ENCODE assay signal across 8 mouse cellular contexts in the genomic region with DNA sequence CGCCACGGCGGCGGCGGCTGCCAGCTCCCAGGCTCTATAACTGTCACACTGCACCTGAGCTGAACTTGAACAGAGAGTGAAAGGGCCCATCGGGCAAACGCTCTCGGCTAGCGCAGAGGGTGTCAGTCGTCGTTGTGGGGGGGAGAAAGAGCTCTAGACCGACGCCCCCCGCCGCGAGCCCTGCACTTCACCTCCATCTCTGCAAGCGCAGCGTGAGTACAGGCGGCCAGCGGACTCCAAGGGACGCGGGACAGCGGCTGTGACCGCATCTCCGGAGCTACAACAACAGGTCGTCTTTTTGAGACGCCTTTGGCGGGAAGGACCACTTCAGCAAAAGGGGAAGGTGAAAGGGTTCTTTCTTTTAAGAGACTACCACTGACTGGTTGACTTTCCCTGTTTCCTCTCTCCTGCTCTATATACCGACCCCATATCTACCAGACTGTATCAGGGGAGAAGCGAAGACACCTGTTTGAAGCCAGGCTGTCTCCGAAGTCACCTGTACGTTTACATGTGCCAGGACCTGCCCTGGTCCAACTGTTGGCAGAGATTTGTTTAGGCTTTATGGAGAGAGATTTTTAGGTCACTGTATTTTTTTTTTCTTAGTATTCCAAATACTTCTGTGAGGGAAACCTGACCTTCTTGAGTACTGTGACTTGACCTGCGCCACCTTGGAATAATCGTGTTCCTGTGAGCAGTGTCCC. TPM values are rescaled to one million over a fixed set of nuclear protein-coding genes. Genes with fewer than 3 reads are reported as not detected.
DNase-seq lines count a peak whose midpoint lies in the region; ATAC-seq lines count a peak whose summit lies in the region.

A gene (plus strand): TSS at position 13 of the 701 bp plus-strand sequence.

- H3K4me2 ChIP-seq in kidney, embryonic 16.5 days (replicated peaks; ENCODE audit: low read depth, low read length): peak within 1 kb of the TSS; percentile 99
- H3K4me2 ChIP-seq in heart, embryonic 15.5 days: peak within 1 kb of the TSS; percentile 95
- H3K4me2 ChIP-seq in stomach, embryonic 15.5 days: peak within 1 kb of the TSS; percentile 98

- DNase-seq in kidney, adult 9 months: no peak
- DNase-seq in embryo, embryonic 10.5 days (ENCODE audit: low spot score): peak; percentile 50
- DNase-seq in limb, embryonic 10.5 days (ENCODE audit: low spot score): no peak
- no peak for DNase-seq in thymus, postnatal 4 days
- no peak for DNase-seq in spleen, postnatal 14 days (ENCODE audit: low spot score in 2 of 2)

- peaks cover 5% of the 10 kb centered on the region; the same call in 1 of the 2 replicates for H3K4me1 ChIP-seq in kidney, embryonic 16.5 days (ENCODE audit: insufficient read depth, low read length)
- peaks cover 6% of the 10 kb centered on the region; the same call in 1 of the 2 replicates for H3K4me1 ChIP-seq in heart, embryonic 15.5 days (replicated peaks)
- peaks cover 15% of the 10 kb centered on the region; the same call in 1 of the 2 replicates for H3K4me1 ChIP-seq in limb, embryonic 10.5 days
- no peaks in the 10 kb centered on the region for H3K4me1 ChIP-seq in stomach, embryonic 15.5 days

- no peaks in the 10 kb centered on the region for H3K9me3 ChIP-seq in kidney, embryonic 16.5 days (ENCODE audit: low read length)
- no peaks in the 10 kb centered on the region for H3K9me3 ChIP-seq in heart, embryonic 15.5 days (replicated peaks)
- no peaks in the 10 kb centered on the region for H3K9me3 ChIP-seq in limb, embryonic 10.5 days (replicated peaks)
- no peaks in the 10 kb centered on the region for H3K9me3 ChIP-seq in stomach, embryonic 15.5 days

- no peak for ATAC-seq in kidney, embryonic 16.5 days (ENCODE audit: low FRiP score, low TSS enrichment)
- 0 out of 2 replicates have a peak, but pooled peaks have one; percentile 36 for ATAC-seq in heart, embryonic 15.5 days (replicated peaks; ENCODE audit: insufficient number of reproducible peaks, insufficient read depth, low FRiP score, low read depth)
- ATAC-seq in stomach, embryonic 15.5 days (ENCODE audit: insufficient read depth, low FRiP score, low read depth): no peak

- H3K9ac ChIP-seq in kidney, embryonic 16.5 days (replicated peaks; ENCODE audit: low read length): peak within 1 kb of the TSS; percentile 65
- peak within 1 kb of the TSS; percentile 61 for H3K9ac ChIP-seq in heart, embryonic 15.5 days
- peak within 1 kb of the TSS; percentile 25; the same call in 1 of the 2 replicates for H3K9ac ChIP-seq in stomach, embryonic 15.5 days

- no peaks in the 10 kb centered on the region for H3K36me3 ChIP-seq in kidney, embryonic 16.5 days (ENCODE audit: insufficient read depth, low read length)
- H3K36me3 ChIP-seq in heart, embryonic 15.5 days: no peaks in the 10 kb centered on the region
- no peaks in the 10 kb centered on the region for H3K36me3 ChIP-seq in limb, embryonic 10.5 days
- H3K36me3 ChIP-seq in stomach, embryonic 15.5 days: no peaks in the 10 kb centered on the region

- H3K27ac ChIP-seq in kidney, embryonic 16.5 days (ENCODE audit: low read length): no peak within 1 kb of the TSS
- H3K27ac ChIP-seq in heart, embryonic 15.5 days: peak within 1 kb of the TSS; percentile 53
- peak within 1 kb of the TSS; percentile 84 for H3K27ac ChIP-seq in limb, embryonic 10.5 days
- no peak within 1 kb of the TSS for H3K27ac ChIP-seq in stomach, embryonic 15.5 days

- H3K27me3 ChIP-seq in kidney, embryonic 16.5 days (ENCODE audit: insufficient read depth, low read length): peaks cover 14% of the 10 kb centered on the region; the same call in 1 of the 2 replicates
- peaks cover 11% of the 10 kb centered on the region for H3K27me3 ChIP-seq in heart, embryonic 15.5 days
- peaks cover 35% of the 10 kb centered on the region for H3K27me3 ChIP-seq in limb, embryonic 10.5 days (ENCODE audit: low read depth, poor library complexity, severe bottlenecking)
- H3K27me3 ChIP-seq in stomach, embryonic 15.5 days (replicated peaks): peaks cover 13% of the 10 kb centered on the region

- WGBS in kidney, embryonic 16.5 days: 11% methylated on average over 34 of the region's 34 CpGs
- WGBS in heart, embryonic 15.5 days: 11% methylated on average over 34 of the region's 34 CpGs
- 10% methylated on average over 34 of the region's 34 CpGs for WGBS in limb, embryonic 10.5 days
- 10% methylated on average over 34 of the region's 34 CpGs for WGBS in stomach, embryonic 15.5 days

- peak within 1 kb of the TSS; percentile 72 for H3K4me3 ChIP-seq in kidney, embryonic 16.5 days (ENCODE audit: low read length)
- peak within 1 kb of the TSS; percentile 70 for H3K4me3 ChIP-seq in heart, embryonic 15.5 days
- H3K4me3 ChIP-seq in limb, embryonic 10.5 days: peak within 1 kb of the TSS; percentile 82
- peak within 1 kb of the TSS; percentile 65 for H3K4me3 ChIP-seq in stomach, embryonic 15.5 days (replicated peaks)

RNA-seq across cellular contexts. Expression of the gene that starts here (rescaled TPM):
- 1.6 and 2.0 TPM in 2 replicates for polyA plus RNA-seq in kidney, embryonic 16.5 days (2015; fragmentation: Nextera tagmentation; extraction: Ambion mirVana)
- polyA plus RNA-seq in heart, embryonic 15.5 days (2015; fragmentation: Nextera tagmentation; extraction: Ambion mirVana): 1.5 and 2.0 TPM in 2 replicates
- polyA plus RNA-seq in limb, embryonic 10.5 days (2016; fragmentation: Nextera tagmentation; extraction: Ambion mirVana): 0.34 and 0.90 TPM in 2 replicates
- 1.0 and 1.4 TPM in 2 replicates for polyA plus RNA-seq in stomach, embryonic 15.5 days (2015; fragmentation: Nextera tagmentation; extraction: Ambion mirVana)

Comparison
In these comparisons a context has a peak if more than half of its experiments do, and no peak if none do; other contexts are left out.
1. H3K27ac ChIP-seq: peak in heart, embryonic 15.5 days (single experiment) and limb, embryonic 10.5 days (single experiment); none in kidney, embryonic 16.5 days (single experiment) and stomach, embryonic 15.5 days (single experiment).
2. Peak in every context shown above with its lines, with median percentiles within 50 percentile points of each other: H3K4me2 ChIP-seq, H3K4me3 ChIP-seq and H3K9ac ChIP-seq.